Mouse (Mus musculus) liver, embryonic 14.5 days (tissue): ENCODE data around the gene Nt5c2. TPM values are rescaled to one million over a fixed set of nuclear protein-coding genes. Genes with fewer than 3 reads are reported as not detected.
A peak's percentile ranks its signal among the peaks of the same experiment; 100 is the strongest.

Experiments used
- ATAC-seq: fragments of 200-750 bp; cut with Nextera tagmentation; 2 replicates; pipeline ENCODE4 v1.8.0; 2017; ENCODE audit warnings: moderate number of reproducible peaks, mild to moderate bottlenecking, moderate library complexity; ENCODE audit not compliant: insufficient read depth
- DNase-seq, 3 experiments: peaks; one replicate each; pipeline ENCODE4 v3.0.0-alpha.2; 2012 to 2013; ENCODE audit warnings: low read depth in 3 of 3, low spot score in 3 of 3
- H3K27ac ChIP-seq: fragments of 300-500 bp; sonication (generic); 2 replicates; pipeline ENCODE4 v1.5.1; 2014; ENCODE audit warnings: moderate library complexity, mild to moderate bottlenecking, control low read depth, inconsistent platforms
- H3K27me3 ChIP-seq: fragments of 300-500 bp; sonication (generic); 2 replicates; pipeline ENCODE4 v1.6.1; 2014; ENCODE audit warnings: mild to moderate bottlenecking, low read length, moderate library complexity; ENCODE audit not compliant: control insufficient read depth, insufficient read depth
- H3K36me3 ChIP-seq: fragments of 300-500 bp; sonication (generic); replicated peaks from 2 replicates; pipeline ENCODE4 v1.6.1; 2014; ENCODE audit warnings: low read depth; ENCODE audit not compliant: control insufficient read depth, insufficient read depth
- H3K4me1 ChIP-seq, 2 experiments: fragments of 200-500 bp in 1 of 2; fragments of 300-500 bp in 1 of 2; sonication (generic) in 1 of 2; replicated peaks; 2 replicates each; pipeline ENCODE4 v1.6.1; 2012 to 2014; ENCODE audit warnings: antibody characterized with exemption in 1 of 2, inconsistent platforms in 1 of 2, low read length in 1 of 2; ENCODE audit not compliant: control insufficient read depth in 2 of 2, insufficient read depth in 2 of 2
- H3K4me2 ChIP-seq: fragments of 300-500 bp; sonication (generic); 2 replicates; pipeline ENCODE4 v1.6.1; 2014; ENCODE audit warnings: low read depth, mild to moderate bottlenecking, control low read depth, moderate library complexity
- H3K4me3 ChIP-seq, 2 experiments: fragments of 200-500 bp in 1 of 2; fragments of 300-500 bp in 1 of 2; sonication (generic) in 1 of 2; 2 replicates each; pipeline ENCODE4 v1.5.1; 2012 to 2014; ENCODE audit warnings: low read depth in 2 of 2, low read length in 2 of 2, mild to moderate bottlenecking in 2 of 2, control low read depth in 1 of 2, inconsistent platforms in 1 of 2, moderate library complexity in 1 of 2; ENCODE audit not compliant: insufficient read depth in 1 of 2
- H3K9ac ChIP-seq: fragments of 300-500 bp; sonication (generic); replicated peaks from 2 replicates; pipeline ENCODE4 v1.6.1; 2014; ENCODE audit warnings: mild to moderate bottlenecking, control low read depth, moderate library complexity
- H3K9me3 ChIP-seq: fragments of 300-500 bp; sonication (generic); 2 replicates; pipeline ENCODE4 v1.6.1; 2016; ENCODE audit warnings: low read length, mixed read lengths; ENCODE audit not compliant: control insufficient read depth
- CTCF ChIP-seq: IDR thresholded peaks from 2 replicates; pipeline ENCODE4 v1.5.1; 2016; ENCODE audit warnings: antibody characterized with exemption, low read depth, control low read depth
- EP300 ChIP-seq: IDR thresholded peaks from 2 replicates; pipeline ENCODE4 v1.6.1; 2016; ENCODE audit warnings: antibody characterized with exemption, low read depth
- WGBS: fragments of 180-500 bp; shearing (Covaris S2); extraction: QIAGEN DNeasy Blood & Tissue Kit; methylation state at CpG from one replicate; pipeline ENCODE4 v1.1.7; 2014; ENCODE audit not compliant: insufficient replicate concordance; 5-methylcytosine and 5-hydroxymethylcytosine counted together
- polyA plus RNA-seq, 2 experiments: library from polyadenylated mRNA; depleted of rRNA in 1 of 2; stranded (reverse) in 1 of 2; unstranded in 1 of 2; fragments of >200 nt; fragmentation: Nextera tagmentation in 1 of 2; extraction: Ambion mirVana in 1 of 2; gene quantifications; 2 replicates each; pipeline versions ENCODE4 v1.2.1 to v1.2.3; 2012 to 2014

The Nt5c2 gene
- polyA plus RNA-seq, 2 experiments: 14.9 to 45.0 TPM

- no peak overlapping the region; the same call in 1 of the 2 replicates for H3K9ac ChIP-seq
- H3K9me3 ChIP-seq: peaks cover 5% of the 10 kb centered on the region
- TF ChIP-seq EP300 (no peak), CTCF (no peak)
- WGBS: 55% methylated on average over 5 of the region's 5 CpGs
- H3K36me3 ChIP-seq: peaks cover 19% of the 10 kb centered on the region
- H3K4me2 ChIP-seq: peak overlapping the region; percentile 32
- peaks cover 43 to 44% of the 10 kb centered on the region in 2 experiments for H3K4me1 ChIP-seq
- peak overlapping the region; percentile 75 for H3K27ac ChIP-seq
- H3K4me3 ChIP-seq: no peak overlapping the region
- ATAC-seq (no peak), DNase-seq (peak in 1 of 3 experiments; percentile 32)
- no peaks in the 10 kb centered on the region for H3K27me3 ChIP-seq
Observed at GRCm38 (mm10) chr19:46901323-46901722, 113.6 kb downstream of the Nt5c2 start.

- ATAC-seq: peak; percentile 80
- H3K27ac ChIP-seq: peak overlapping the region; percentile 75
- no peak overlapping the region; the same call in 1 of the 2 replicates for H3K9ac ChIP-seq
- peak; percentile 79 for TF ChIP-seq EP300
- no peak for TF ChIP-seq CTCF
- peaks cover 5% of the 10 kb centered on the region for H3K9me3 ChIP-seq
- peak in 2 of 3 experiments; percentile 47 to 58 for DNase-seq
- H3K4me3 ChIP-seq: no peak overlapping the region
- H3K4me1 ChIP-seq: peaks cover 38% of the 10 kb centered on the region in 2 experiments
- 21% methylated on average over 6 of the region's 6 CpGs for WGBS
- H3K4me2 ChIP-seq: peak overlapping the region; percentile 32
- no peaks in the 10 kb centered on the region for H3K27me3 ChIP-seq
- H3K36me3 ChIP-seq: peaks cover 19% of the 10 kb centered on the region
Observed at GRCm38 (mm10) chr19:46900786-46901185, 114.2 kb downstream of the Nt5c2 start.

GRCm38 (mm10) chr19:46899871-46900270 lies 115.1 kb downstream of the Nt5c2 start:
- TF ChIP-seq EP300 (no peak), CTCF (no peak)
- Histone ChIP-seq H3K36me3 (peaks cover 19% of the 10 kb centered on the region), H3K4me3 (no peak overlapping the region), H3K27me3 (no peaks in the 10 kb centered on the region), H3K4me2 (no peak overlapping the region), H3K9me3 (peaks cover 5% of the 10 kb centered on the region), H3K4me1 (peaks cover 29 to 30% of the 10 kb centered on the region in 2 experiments), H3K9ac (no peak overlapping the region), H3K27ac (no peak overlapping the region)
- no peak for DNase-seq
- 50% methylated on average over 5 of the region's 5 CpGs for WGBS
- ATAC-seq: no peak

DNA sequence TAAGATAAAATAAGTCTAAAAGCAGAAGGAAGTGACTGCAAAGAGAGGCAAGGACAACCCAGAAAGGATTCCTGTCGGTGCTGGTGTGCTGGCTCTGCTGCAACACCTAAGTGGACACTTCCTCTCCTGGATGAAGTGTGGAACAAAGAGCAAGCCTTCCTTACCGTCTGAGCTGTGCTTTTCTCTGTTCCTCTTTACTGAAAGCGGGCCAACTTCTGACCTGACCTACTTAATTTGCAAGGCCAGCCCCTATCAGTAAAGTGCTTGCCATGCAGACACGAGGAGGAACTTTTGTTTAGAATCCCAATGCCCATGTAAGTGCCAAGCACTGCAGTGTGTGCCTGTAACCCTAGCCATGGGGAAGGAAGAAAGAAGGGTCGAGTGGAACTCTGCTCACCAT lies 115.6 kb downstream of the Nt5c2 start:
- TF ChIP-seq CTCF (no peak), EP300 (no peak)
- DNase-seq (no peak), ATAC-seq (no peak)
- Histone ChIP-seq H3K9me3 (peaks cover 5% of the 10 kb centered on the region), H3K4me1 (peaks cover 24 to 25% of the 10 kb centered on the region in 2 experiments), H3K4me3 (no peak overlapping the region), H3K9ac (no peak overlapping the region), H3K36me3 (peaks cover 19% of the 10 kb centered on the region), H3K27ac (no peak overlapping the region; the same call in 1 of the 2 replicates), H3K27me3 (no peaks in the 10 kb centered on the region), H3K4me2 (no peak overlapping the region)
- WGBS: 37% methylated on average over 5 of the region's 5 CpGs

DNA sequence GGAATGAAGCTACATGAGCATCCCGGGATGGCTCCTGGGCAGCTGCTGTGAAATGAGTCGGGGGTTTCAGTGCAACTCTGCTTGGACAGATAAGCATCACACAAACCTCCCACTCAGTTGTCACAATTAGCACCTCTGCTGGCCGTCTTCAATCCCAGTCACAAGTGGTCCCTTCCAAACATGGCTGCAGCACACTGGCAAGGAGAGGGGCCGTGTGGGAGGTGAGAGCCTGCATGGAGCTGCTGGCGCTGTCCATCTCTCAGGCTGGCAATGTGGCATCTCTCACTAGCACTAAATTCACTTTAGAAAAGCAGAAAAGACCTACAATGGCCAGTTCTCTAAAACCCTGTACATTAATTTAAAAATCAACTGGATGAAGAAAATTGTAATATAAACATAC lies 116.7 kb downstream of the Nt5c2 start:
- Histone ChIP-seq H3K27ac (no peak overlapping the region), H3K9ac (no peak overlapping the region), H3K36me3 (peaks cover 22% of the 10 kb centered on the region), H3K4me2 (no peak overlapping the region), H3K9me3 (peaks cover 5% of the 10 kb centered on the region), H3K27me3 (no peaks in the 10 kb centered on the region), H3K4me1 (peaks cover 17 to 19% of the 10 kb centered on the region in 2 experiments), H3K4me3 (no peak overlapping the region)
- DNase-seq (no peak), ATAC-seq (no peak)
- 81% methylated on average over 5 of the region's 5 CpGs for WGBS
- TF ChIP-seq CTCF: no peak
- TF ChIP-seq EP300: no peak
